ENCODE assay signal across 8 mouse cellular contexts in genomic region chr1:75369984-75370660, GRCm38 (mm10). TPM values are rescaled to one million over a fixed set of nuclear protein-coding genes. Genes with fewer than 3 reads are reported as not detected.
A peak's percentile ranks its signal among the peaks of the same experiment; 100 is the strongest.
DNase-seq lines count a peak whose midpoint lies in the region; ATAC-seq and TF ChIP-seq lines count a peak whose summit lies in the region.

No protein-coding gene starts in this region.

- H3K4me3 ChIP-seq in liver, embryonic 13.5 days (replicated peaks): no peak overlapping the region
- no peak overlapping the region for H3K4me3 ChIP-seq in layer of hippocampus, adult 2 months

- peaks cover 11% of the 10 kb centered on the region for H3K4me1 ChIP-seq in liver, embryonic 13.5 days (replicated peaks)

- peak overlapping the region; percentile 14; the same call in 1 of the 2 replicates for H3K4me2 ChIP-seq in liver, embryonic 13.5 days

- DNase-seq in adrenal gland, adult (ENCODE audit: inconsistent age in 2 of 2, low spot score in 1 of 2): peak; percentile 68 to 87
- no peak for DNase-seq in adrenal gland, postnatal 4 days (ENCODE audit: low spot score in 2 of 2)
- DNase-seq in cerebellum, postnatal 14 days: peak; percentile 99
- DNase-seq in heart, postnatal 10 days: peak; percentile 81 to 87
- DNase-seq in liver, embryonic 13.5 days: no peak
- DNase-seq in layer of hippocampus, adult 2 months (ENCODE audit: low spot score in 2 of 2): no peak
- no peak for DNase-seq in urinary bladder, postnatal 10 days (ENCODE audit: low spot score)
- no peak for DNase-seq in layer of hippocampus, postnatal 14 days (ENCODE audit: low spot score in 2 of 2)

- no peak for TF ChIP-seq CTCF in layer of hippocampus, adult 2 months (conservative IDR thresholded peaks at IDR 0.05)

- WGBS in liver, embryonic 13.5 days (ENCODE audit: insufficient replicate concordance): 48% methylated on average over 13 of the region's 13 CpGs

- no peaks in the 10 kb centered on the region for H3K9me3 ChIP-seq in liver, embryonic 13.5 days (replicated peaks)

- intact Hi-C loops in heart, postnatal 10 days (cut with DNase I): loop anchor here (5.0 kb wide), 1 partner anchor 37 kb away; no protein-coding TSS in a partner anchor

- peaks cover 40% of the 10 kb centered on the region for H3K27me3 ChIP-seq in liver, embryonic 13.5 days

- H3K9ac ChIP-seq in liver, embryonic 13.5 days: peak overlapping the region; percentile 5; the same call in 1 of the 2 replicates

- H3K36me3 ChIP-seq in liver, embryonic 13.5 days: no peaks in the 10 kb centered on the region

- ATAC-seq in liver, embryonic 13.5 days (ENCODE audit: low read depth): peak; percentile 75

- peak overlapping the region; percentile 11; the same call in 1 of the 2 replicates for H3K27ac ChIP-seq in liver, embryonic 13.5 days
- H3K27ac ChIP-seq in layer of hippocampus, adult 2 months: no peak overlapping the region

RNA-seq across cellular contexts. Expression of gene Speg, which starts 5.0 kb away (rescaled TPM):
- total RNA-seq in adrenal gland, postnatal 4 days (2021): 10 to 100 TPM; 32.4 to 33.7 TPM
- 100 to 1,000 TPM; 104 to 112 TPM for total RNA-seq in heart, postnatal 10 days (2021)
- polyA plus RNA-seq in liver, embryonic 13.5 days (2015; fragmentation: Nextera tagmentation; extraction: Ambion mirVana): 10.3 and 10.7 TPM in 2 replicates
- total RNA-seq in layer of hippocampus, adult 2 months (2021): 100 to 1,000 TPM; 168 to 179 TPM
- 100 to 1,000 TPM; 184 TPM for total RNA-seq in layer of hippocampus, postnatal 14 days (2021)

RNA-seq across cellular contexts. Expression of gene Des, which starts 10.0 kb away (rescaled TPM):
- 10 to 100 TPM; 40.5 to 78.8 TPM for total RNA-seq in adrenal gland, postnatal 4 days (2021)
- 100 to 1,000 TPM; 909 to 916 TPM for total RNA-seq in heart, postnatal 10 days (2021)
- 5.0 and 5.1 TPM in 2 replicates for polyA plus RNA-seq in liver, embryonic 13.5 days (2015; fragmentation: Nextera tagmentation; extraction: Ambion mirVana)
- under 1 TPM; 0.88 to 1.00 TPM for total RNA-seq in layer of hippocampus, adult 2 months (2021)
- 1 to 10 TPM; 1.6 to 1.8 TPM for total RNA-seq in layer of hippocampus, postnatal 14 days (2021)

RNA-seq across cellular contexts. Expression of gene Dnpep, which starts 52.3 kb away (rescaled TPM):
- total RNA-seq in adrenal gland, postnatal 4 days (2021): 100 to 1,000 TPM; 106 to 113 TPM
- 10 to 100 TPM; 92.2 to 92.7 TPM for total RNA-seq in heart, postnatal 10 days (2021)
- polyA plus RNA-seq in liver, embryonic 13.5 days (2015; fragmentation: Nextera tagmentation; extraction: Ambion mirVana): 53.1 and 58.0 TPM in 2 replicates
- 10 to 100 TPM; 49.1 to 50.0 TPM for total RNA-seq in layer of hippocampus, adult 2 months (2021)
- total RNA-seq in layer of hippocampus, postnatal 14 days (2021): 10 to 100 TPM; 50.4 to 55.2 TPM

Comparison
In these comparisons a context has a peak if more than half of its experiments do, and no peak if none do; other contexts are left out.
1. DNase-seq: peak in adrenal gland, adult (2 of 2), cerebellum, postnatal 14 days (2 of 2) and heart, postnatal 10 days (2 of 2); none in adrenal gland, postnatal 4 days (0 of 2), liver, embryonic 13.5 days (single experiment), layer of hippocampus, adult 2 months (0 of 2), urinary bladder, postnatal 10 days (single experiment) and layer of hippocampus, postnatal 14 days (0 of 2).
2. RNA of gene Des, which starts 10.0 kb away (total RNA-seq): 909 to 916 TPM in heart, postnatal 10 days and 40.5 to 78.8 TPM in adrenal gland, postnatal 4 days; 1.6 to 1.8 TPM in layer of hippocampus, postnatal 14 days and 0.88 to 1.00 TPM in layer of hippocampus, adult 2 months; every median in the first group is over 10 times any median in the second.